Mouse (Mus musculus) lung, embryonic 14.5 days (tissue): Measurements from ENCODE around the gene Mad2l1bp. TPM values are rescaled to one million over a fixed set of nuclear protein-coding genes. Genes with fewer than 3 reads are reported as not detected.

Experiments
- ATAC-seq: fragments of 200-750 bp; cut with Nextera tagmentation; 2 replicates; pipeline ENCODE4 v1.8.0; 2017; ENCODE audit warnings: mild to moderate bottlenecking, moderate TSS enrichment, moderate library complexity; ENCODE audit not compliant: insufficient read depth
- DNase-seq: peaks from one replicate; pipeline ENCODE4 v3.0.0-alpha.2; 2015
- H3K27ac ChIP-seq: fragments of 300-500 bp; sonication (generic); 2 replicates; pipeline ENCODE4 v1.5.1; 2014; ENCODE audit warnings: low read depth, mild to moderate bottlenecking, moderate library complexity
- H3K27me3 ChIP-seq: fragments of 300-500 bp; sonication (generic); 2 replicates; pipeline ENCODE4 v1.6.1; 2014; ENCODE audit warnings: low read length, control low read depth; ENCODE audit not compliant: insufficient read depth
- H3K36me3 ChIP-seq: fragments of 300-500 bp; sonication (generic); 2 replicates; pipeline ENCODE4 v1.6.1; 2014; ENCODE audit warnings: control low read depth; ENCODE audit not compliant: insufficient read depth
- H3K4me1 ChIP-seq: fragments of 300-500 bp; sonication (generic); 2 replicates; pipeline ENCODE4 v1.6.1; 2014; ENCODE audit warnings: antibody characterized with exemption, control low read depth; ENCODE audit not compliant: insufficient read depth
- H3K4me2 ChIP-seq: fragments of 300-500 bp; sonication (generic); 2 replicates; pipeline ENCODE4 v1.6.1; 2014; ENCODE audit warnings: mild to moderate bottlenecking
- H3K4me3 ChIP-seq: fragments of 300-500 bp; sonication (generic); 2 replicates; pipeline ENCODE4 v1.5.1; 2014; ENCODE audit warnings: low read depth, low read length
- H3K9ac ChIP-seq: fragments of 300-500 bp; sonication (generic); 2 replicates; pipeline ENCODE4 v1.6.1; 2014
- H3K9me3 ChIP-seq: fragments of 300-500 bp; sonication (generic); 2 replicates; pipeline ENCODE4 v1.6.1; 2016; ENCODE audit warnings: low read depth, low read length, control low read depth
- CTCF ChIP-seq: IDR thresholded peaks from 2 replicates; pipeline ENCODE4 v1.5.1; 2016; ENCODE audit warnings: antibody characterized with exemption, low read depth
- WGBS: fragments of 180-500 bp; shearing (Covaris S2); extraction: QIAGEN DNeasy Blood & Tissue Kit; methylation state at CpG from one replicate; pipeline ENCODE4 v1.1.7; 2014; 5-methylcytosine and 5-hydroxymethylcytosine counted together
- polyA plus RNA-seq: library from polyadenylated mRNA; unstranded; fragments of >200 nt; fragmentation: Nextera tagmentation; extraction: Ambion mirVana; gene quantifications from 2 replicates; pipeline ENCODE4 v1.2.1, GENCODE M21; 2014

Mad2l1bp gene
- polyA plus RNA-seq, 1 experiment from 2014 or later = 41.3 TPM

DNA sequence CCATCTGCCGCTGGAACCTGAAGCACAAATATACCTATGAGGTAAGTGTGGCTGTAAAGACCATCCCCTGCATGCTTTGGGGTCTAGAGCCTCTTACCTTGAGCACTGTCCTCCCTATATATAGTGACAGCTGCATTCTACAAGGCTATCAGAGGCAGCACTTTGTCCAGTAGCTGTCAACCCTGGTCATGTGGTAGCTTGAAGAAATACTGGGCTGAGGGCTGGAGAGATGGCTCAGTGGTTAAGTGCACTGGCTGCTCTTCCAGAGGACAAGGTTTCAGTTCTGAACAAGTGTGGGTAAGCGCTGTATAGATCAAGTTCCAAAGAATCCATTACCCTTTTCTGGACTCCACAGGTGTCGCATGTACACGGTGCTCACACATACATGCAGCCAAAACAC lies 30.6 kb downstream of the Mad2l1bp start:
- peaks cover 10% of the 10 kb centered on the region; the same call in 1 of the 2 replicates for H3K4me1 ChIP-seq
- peaks cover 79% of the 10 kb centered on the region for H3K36me3 ChIP-seq
- TF ChIP-seq CTCF = no peak
- DNase-seq (no peak), ATAC-seq (no peak)
- no peaks in the 10 kb centered on the region for H3K9me3 ChIP-seq
- no peak overlapping the region for H3K4me3 ChIP-seq
- H3K9ac ChIP-seq = no peak overlapping the region
- H3K4me2 ChIP-seq = no peak overlapping the region
- no peak overlapping the region for H3K27ac ChIP-seq
- H3K27me3 ChIP-seq = no peaks in the 10 kb centered on the region
- 95% methylated on average over 4 of the region's 4 CpGs for WGBS

DNA sequence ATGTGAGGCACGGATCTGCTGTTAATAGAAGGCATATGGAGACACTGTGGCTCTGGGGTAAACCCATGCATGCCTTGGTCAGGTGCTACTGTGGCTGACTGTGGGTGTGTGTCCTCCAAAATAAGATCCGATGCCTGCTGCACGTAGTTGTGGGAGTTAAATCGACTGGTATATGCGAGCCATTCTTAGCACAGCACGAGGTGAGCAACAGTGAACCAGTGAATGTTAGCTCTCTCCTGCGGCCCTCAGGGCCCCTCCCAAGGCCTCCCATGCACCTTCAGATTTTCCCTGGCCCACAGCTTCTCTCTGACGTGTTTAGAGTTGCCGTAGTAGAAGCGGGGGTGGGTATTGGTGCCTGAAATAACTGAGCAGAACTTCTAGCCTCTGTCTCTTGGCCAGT lies 33.7 kb downstream of the Mad2l1bp start:
- no peak overlapping the region for H3K9ac ChIP-seq
- DNase-seq (no peak), ATAC-seq (no peak)
- H3K9me3 ChIP-seq = no peaks in the 10 kb centered on the region
- H3K4me3 ChIP-seq = no peak overlapping the region
- WGBS = 88% methylated on average over 10 of the region's 10 CpGs
- peaks cover 28% of the 10 kb centered on the region for H3K4me1 ChIP-seq
- H3K36me3 ChIP-seq = peaks cover 64% of the 10 kb centered on the region
- H3K27ac ChIP-seq = no peak overlapping the region
- H3K4me2 ChIP-seq = no peak overlapping the region
- no peak for TF ChIP-seq CTCF
- H3K27me3 ChIP-seq = no peaks in the 10 kb centered on the region

DNA sequence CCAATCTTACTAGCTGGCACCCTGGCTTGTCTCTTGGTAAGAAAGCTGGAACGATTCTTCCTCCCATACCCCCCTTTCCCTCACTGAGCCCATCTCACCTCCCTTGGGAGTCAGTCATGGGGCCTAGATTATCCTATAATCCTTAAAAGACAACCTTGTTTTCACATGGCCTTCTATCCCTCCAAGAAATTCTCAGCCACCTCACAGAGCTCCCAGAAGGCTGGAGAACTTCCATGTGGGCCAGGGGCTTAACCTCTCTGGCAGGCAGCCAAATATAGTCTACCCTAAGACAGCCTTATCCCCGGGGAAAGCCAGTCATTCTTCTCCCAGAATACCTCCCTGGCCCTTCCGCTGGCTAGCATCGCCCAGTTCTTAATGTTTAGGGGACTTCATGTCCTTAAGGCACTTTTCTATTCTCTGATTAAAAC lies 34.9 kb downstream of the Mad2l1bp start:
- WGBS = 60% methylated on average over 4 of the region's 4 CpGs
- peaks cover 28% of the 10 kb centered on the region for H3K4me1 ChIP-seq
- ATAC-seq (no peak), DNase-seq (peak; percentile 76)
- H3K4me2 ChIP-seq = no peak overlapping the region
- no peak overlapping the region for H3K9ac ChIP-seq
- TF ChIP-seq CTCF = no peak
- peak overlapping the region; percentile 72; the same call in 1 of the 2 replicates for H3K27ac ChIP-seq
- H3K4me3 ChIP-seq = no peak overlapping the region
- H3K27me3 ChIP-seq = no peaks in the 10 kb centered on the region
- no peaks in the 10 kb centered on the region for H3K9me3 ChIP-seq
- peaks cover 54% of the 10 kb centered on the region for H3K36me3 ChIP-seq

DNA sequence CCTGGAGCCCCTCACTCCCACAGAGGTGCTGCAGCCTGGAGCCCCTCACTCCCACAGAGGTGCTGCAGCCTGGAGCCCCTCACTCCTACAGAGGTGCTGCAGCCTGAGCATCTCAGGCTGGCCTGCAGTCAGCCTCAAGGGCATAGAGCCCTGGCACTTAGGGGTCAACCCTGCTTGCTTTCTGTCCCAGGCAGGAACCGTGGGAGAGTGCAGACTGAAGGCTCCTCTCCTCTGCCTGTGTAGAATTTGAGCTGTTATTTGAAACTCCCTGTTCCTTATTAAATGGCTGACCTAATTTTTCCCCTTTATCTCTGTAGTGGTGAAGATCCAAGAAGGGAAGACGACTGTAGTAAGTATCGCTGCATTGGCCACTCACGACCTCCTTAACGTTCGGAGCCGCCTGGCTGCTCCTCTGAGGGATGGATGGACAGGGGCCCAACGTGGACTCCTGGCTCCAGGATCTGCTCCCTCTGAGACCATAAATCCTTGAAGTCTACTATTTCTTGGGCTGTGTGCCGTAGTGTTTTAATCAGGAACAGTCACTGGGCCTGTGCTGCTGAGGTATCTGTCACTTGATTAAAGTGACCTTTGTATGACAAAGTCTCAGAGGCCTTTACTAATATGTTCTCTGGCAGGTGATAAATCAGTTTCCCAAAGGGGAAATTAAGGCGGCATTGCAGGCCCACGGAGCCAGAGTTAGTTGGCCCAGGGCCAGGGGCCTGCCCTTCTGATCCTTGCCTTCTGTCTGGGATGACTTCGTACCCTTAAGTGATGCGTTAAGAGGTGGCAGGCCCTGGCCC lies 35.5 kb downstream of the Mad2l1bp start:
- DNase-seq (peak; percentile 52), ATAC-seq (peak; percentile 50)
- no peak for TF ChIP-seq CTCF
- Histone ChIP-seq H3K4me2 (no peak overlapping the region), H3K9ac (no peak overlapping the region; the same call in 1 of the 2 replicates), H3K36me3 (peaks cover 49% of the 10 kb centered on the region), H3K27me3 (no peaks in the 10 kb centered on the region), H3K4me3 (no peak overlapping the region), H3K4me1 (peaks cover 28% of the 10 kb centered on the region), H3K9me3 (no peaks in the 10 kb centered on the region), H3K27ac (peak overlapping the region; percentile 72; the same call in 1 of the 2 replicates)
- 51% methylated on average over 13 of the region's 13 CpGs for WGBS

DNA sequence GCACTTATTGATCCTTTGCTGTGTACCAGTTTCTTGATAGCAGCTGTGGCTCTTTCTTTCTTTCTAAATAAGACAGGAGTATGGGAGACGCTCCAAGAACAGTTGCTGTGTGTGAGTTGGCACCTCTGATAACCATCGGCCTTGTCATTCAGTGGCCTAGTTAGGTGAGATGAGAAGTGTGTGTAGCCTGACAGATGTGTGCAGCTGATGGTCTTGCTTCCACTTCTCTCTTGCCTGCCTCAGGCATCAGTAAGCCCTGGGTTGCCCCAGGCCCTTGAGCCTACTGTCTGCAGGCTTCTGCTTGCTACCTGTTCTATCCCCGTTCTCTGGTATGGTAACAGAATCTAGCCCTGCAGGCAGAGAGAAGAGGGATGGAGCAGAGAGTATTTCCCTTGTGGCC lies 36.5 kb downstream of the Mad2l1bp start:
- 67% methylated on average over 3 of the region's 3 CpGs for WGBS
- H3K27me3 ChIP-seq = no peaks in the 10 kb centered on the region
- H3K9ac ChIP-seq = no peak overlapping the region
- peaks cover 28% of the 10 kb centered on the region for H3K4me1 ChIP-seq
- no peak for TF ChIP-seq CTCF
- ATAC-seq (peak; percentile 12; the same call in 1 of the 2 replicates), DNase-seq (peak; percentile 50)
- no peak overlapping the region for H3K4me2 ChIP-seq
- H3K4me3 ChIP-seq = no peak overlapping the region
- no peaks in the 10 kb centered on the region for H3K9me3 ChIP-seq
- H3K36me3 ChIP-seq = peaks cover 42% of the 10 kb centered on the region
- peak overlapping the region; percentile 85 for H3K27ac ChIP-seq

DNA sequence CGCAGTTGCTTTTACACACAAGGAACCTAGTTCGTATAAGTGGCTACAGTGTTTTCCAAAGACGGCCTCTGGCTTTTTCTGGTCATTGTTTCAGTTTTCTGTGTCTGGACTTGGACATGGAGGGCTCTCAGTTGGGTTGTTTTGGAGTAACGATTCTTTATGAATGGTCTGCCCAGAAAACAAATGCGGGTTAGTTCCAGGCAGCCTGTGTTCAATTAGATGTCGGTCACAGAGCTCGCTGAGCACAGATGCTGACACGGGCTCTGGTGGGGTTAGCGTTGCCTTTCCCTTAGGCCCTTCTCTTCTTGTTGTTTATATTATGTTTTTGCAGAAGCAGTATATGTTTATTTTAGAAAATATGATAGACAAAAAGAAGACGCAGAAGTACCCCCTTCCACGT lies 37.2 kb downstream of the Mad2l1bp start:
- Histone ChIP-seq H3K27ac (peak overlapping the region; percentile 85), H3K4me1 (peaks cover 33% of the 10 kb centered on the region), H3K4me2 (peak overlapping the region; percentile 19), H3K4me3 (no peak overlapping the region), H3K9ac (no peak overlapping the region), H3K27me3 (no peaks in the 10 kb centered on the region), H3K36me3 (peaks cover 42% of the 10 kb centered on the region), H3K9me3 (no peaks in the 10 kb centered on the region)
- peak; percentile 59 for DNase-seq
- TF ChIP-seq CTCF = no peak
- WGBS = 47% methylated on average over 11 of the region's 11 CpGs
- ATAC-seq = peak; percentile 47; the same call in 1 of the 2 replicates

DNA sequence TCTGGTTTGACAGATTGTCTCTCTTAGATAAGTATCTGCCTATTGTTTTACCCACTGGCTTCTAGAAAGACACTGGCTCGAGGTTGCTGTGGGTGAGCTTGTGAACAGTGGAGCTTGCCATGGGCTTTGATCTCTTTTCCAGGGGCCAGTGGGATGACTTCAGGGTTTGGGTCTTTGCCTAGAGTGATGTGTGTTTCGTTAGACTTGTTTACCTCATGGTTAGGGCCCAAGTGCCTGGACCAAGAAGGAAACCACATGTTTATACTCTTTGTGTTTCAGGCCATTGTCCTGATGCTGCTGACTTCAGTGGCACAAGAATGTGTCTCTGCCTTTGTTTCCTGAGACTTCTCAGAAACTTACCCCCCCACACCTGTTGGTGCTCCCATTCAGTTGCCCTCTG lies 37.9 kb downstream of the Mad2l1bp start:
- Histone ChIP-seq H3K4me1 (peaks cover 33% of the 10 kb centered on the region), H3K36me3 (peaks cover 40% of the 10 kb centered on the region), H3K9me3 (no peaks in the 10 kb centered on the region), H3K9ac (no peak overlapping the region), H3K4me2 (peak overlapping the region; percentile 24), H3K27me3 (no peaks in the 10 kb centered on the region), H3K27ac (peak overlapping the region; percentile 85), H3K4me3 (no peak overlapping the region)
- DNase-seq (peak; percentile 59), ATAC-seq (peak; percentile 11; the same call in 1 of the 2 replicates)
- TF ChIP-seq CTCF = no peak
- 7% methylated on average over 2 of the region's 2 CpGs for WGBS
